Mouse (Mus musculus) megakaryocyte, embryonic 14.5 days (primary cell): ENCODE results near the gene Txlnb. TPM values are rescaled to one million over a fixed set of nuclear protein-coding genes. Genes with fewer than 3 reads are reported as not detected.

ENCODE experiments used
- H3K27me3 ChIP-seq: replicated peaks from 2 replicates; pipeline ENCODE3; 2012; ENCODE audit warnings: inconsistent platforms
- H3K36me3 ChIP-seq: replicated peaks from 2 replicates; pipeline ENCODE3; 2012; ENCODE audit warnings: low read length, inconsistent platforms, mixed read lengths
- H3K4me1 ChIP-seq: 2 replicates; pipeline ENCODE4 v1.6.1; 2012; ENCODE audit warnings: inconsistent platforms
- H3K4me3 ChIP-seq: replicated peaks from 2 replicates; pipeline ENCODE3; 2012; ENCODE audit warnings: moderate library complexity, mild to moderate bottlenecking, inconsistent platforms
- H3K9me3 ChIP-seq: 2 replicates; pipeline ENCODE4 v1.6.1; 2012; ENCODE audit warnings: inconsistent platforms
- FLI1 ChIP-seq: IDR thresholded peaks from 2 replicates; pipeline ENCODE4 v1.6.1; 2012; ENCODE audit warnings: low read length, inconsistent platforms, mixed read lengths
- GATA1 ChIP-seq: IDR thresholded peaks from 3 replicates; pipeline ENCODE4 v1.6.1; 2012; ENCODE audit warnings: mixed read lengths, low read length, inconsistent platforms, borderline replicate concordance
- polyA plus RNA-seq: library from polyadenylated mRNA; stranded (reverse); fragments of >175 nt; gene quantifications from 2 replicates; pipeline ENCODE4 v1.2.3, GENCODE M21; 2012; ENCODE audit warnings: low replicate concordance; ENCODE audit not compliant: insufficient read depth

Txlnb gene
- polyA plus RNA-seq, 1 experiment: 0.20 TPM

DNA sequence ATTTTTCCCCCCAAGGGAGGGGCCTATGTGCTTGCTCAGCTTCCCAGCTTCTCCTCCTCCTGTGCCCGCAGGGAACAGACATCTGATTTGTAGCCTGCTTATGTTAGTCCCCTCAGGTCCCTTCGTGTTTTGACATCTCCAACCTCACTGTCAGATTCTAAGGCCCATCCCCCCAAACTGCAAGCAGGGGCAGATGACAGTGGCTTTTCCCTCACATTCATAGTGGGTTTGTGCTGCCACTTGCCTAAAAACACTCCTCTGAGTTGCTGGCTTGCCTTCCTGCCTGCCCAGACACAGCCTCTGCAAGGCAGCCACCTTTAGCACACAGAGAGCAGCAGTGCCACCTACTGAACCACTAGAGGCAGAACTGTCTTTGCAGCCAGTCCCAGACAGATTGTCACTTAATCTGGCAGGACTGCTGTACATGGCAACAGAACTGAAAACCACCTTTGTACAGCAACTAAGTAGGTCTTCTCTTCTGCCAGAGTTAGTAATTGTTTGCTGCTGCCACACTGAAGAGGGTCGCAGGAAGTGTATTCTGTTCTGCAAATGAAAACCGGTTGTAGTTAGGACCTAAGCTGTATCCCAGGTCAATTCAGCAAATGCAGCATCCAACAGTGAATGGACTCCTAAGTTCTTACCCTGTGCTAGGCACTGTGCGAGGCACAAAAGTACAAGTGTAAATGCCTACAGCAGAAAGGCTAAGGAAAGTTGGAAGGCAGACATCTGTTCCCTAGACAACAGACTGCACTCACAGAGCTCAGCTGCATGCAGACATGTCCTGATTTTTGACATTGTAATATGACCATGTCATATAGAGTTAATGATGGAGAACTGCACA, 74.0 kb downstream of the Txlnb start:
- peak overlapping the region; percentile 8 for H3K4me3 ChIP-seq
- peaks cover 4% of the 10 kb centered on the region for H3K36me3 ChIP-seq
- peaks cover 12% of the 10 kb centered on the region for H3K4me1 ChIP-seq
- H3K9me3 ChIP-seq: 0 out of 2 replicates have a peak, but pooled peaks cover 3% of the 10 kb centered on the region
- no peak for TF ChIP-seq FLI1
- no peak for TF ChIP-seq GATA1
- H3K27me3 ChIP-seq: no peaks in the 10 kb centered on the region

DNA sequence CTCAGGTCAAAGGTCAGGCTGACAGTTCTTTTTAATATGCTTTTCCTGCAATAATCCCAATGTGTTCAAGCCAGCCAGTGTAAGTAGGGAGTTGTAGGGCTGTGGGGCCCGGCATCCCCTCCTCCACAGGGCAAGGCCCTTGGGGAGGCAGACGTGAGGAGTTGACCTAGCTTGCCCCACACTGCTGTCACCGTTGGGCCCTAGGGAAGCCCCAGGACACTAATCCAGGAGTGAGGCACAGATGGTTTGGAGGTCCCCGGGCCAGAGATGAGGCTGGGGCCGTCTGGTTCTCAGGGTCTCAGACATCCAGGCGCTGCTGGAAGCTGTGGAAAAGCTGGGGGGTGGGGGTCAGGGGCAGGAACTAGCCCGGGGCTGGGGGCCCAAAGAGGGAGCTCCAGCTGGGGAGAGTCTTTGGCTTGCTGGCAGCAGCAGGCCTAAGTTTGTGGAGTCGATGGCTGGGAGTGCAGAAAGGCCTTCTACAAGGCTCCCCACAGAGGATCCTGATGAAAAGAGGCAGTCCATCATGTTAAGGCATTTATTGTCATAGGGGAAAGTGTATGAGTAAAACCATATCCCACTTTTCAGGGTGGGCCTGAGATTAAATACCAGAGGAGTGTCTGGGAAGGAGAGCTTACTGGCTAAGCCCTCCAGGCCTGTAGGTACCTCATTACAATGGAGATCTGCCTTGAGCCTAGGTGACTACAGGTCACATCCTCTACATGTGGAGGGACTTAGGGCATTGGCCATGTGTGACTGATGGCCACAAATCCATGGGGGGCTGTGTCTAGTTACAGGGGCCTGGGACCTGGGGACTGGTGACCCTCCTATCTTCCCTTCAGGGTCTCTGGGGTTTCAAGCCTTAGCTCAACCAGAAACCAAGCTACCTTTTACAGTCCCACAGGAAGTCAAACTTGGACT, 82.2 kb downstream of the Txlnb start:
- Histone ChIP-seq H3K27me3 (no peaks in the 10 kb centered on the region), H3K9me3 (no peaks in the 10 kb centered on the region), H3K4me1 (no peaks in the 10 kb centered on the region), H3K36me3 (no peaks in the 10 kb centered on the region), H3K4me3 (no peak overlapping the region)
- TF ChIP-seq GATA1: no peak
- TF ChIP-seq FLI1: no peak

- no peaks in the 10 kb centered on the region for H3K4me1 ChIP-seq
- H3K27me3 ChIP-seq: no peaks in the 10 kb centered on the region
- no peaks in the 10 kb centered on the region for H3K36me3 ChIP-seq
- TF ChIP-seq GATA1 (no peak), FLI1 (no peak)
- H3K4me3 ChIP-seq: no peak overlapping the region
- no peaks in the 10 kb centered on the region for H3K9me3 ChIP-seq
These were observed 84.0 kb downstream of the Txlnb start for GRCm38 (mm10) chr10:17880038-17880437.

GRCm38 (mm10) chr10:17880724-17881123, 84.7 kb downstream of the Txlnb start:
- no peaks in the 10 kb centered on the region for H3K4me1 ChIP-seq
- no peak overlapping the region for H3K4me3 ChIP-seq
- H3K9me3 ChIP-seq: no peaks in the 10 kb centered on the region
- H3K36me3 ChIP-seq: no peaks in the 10 kb centered on the region
- no peak for TF ChIP-seq GATA1
- TF ChIP-seq FLI1: no peak
- no peaks in the 10 kb centered on the region for H3K27me3 ChIP-seq

Other genes with a start within 250 kb of the Txlnb start
- gene Cited2, start 73.0 kb upstream of the Txlnb start, polyA plus RNA-seq: 476 and 713 TPM in 2 replicates
- 2.2 and 4.0 TPM in 2 replicates for gene Heca, start 151.8 kb downstream of the Txlnb start, polyA plus RNA-seq
- 127 TPM in 1 of 2 replicates, not detected in the other for gene Abracl, start 227.1 kb downstream of the Txlnb start, polyA plus RNA-seq